Comparison of ENCODE assay signal across 8 mouse cellular contexts in the genomic region with DNA sequence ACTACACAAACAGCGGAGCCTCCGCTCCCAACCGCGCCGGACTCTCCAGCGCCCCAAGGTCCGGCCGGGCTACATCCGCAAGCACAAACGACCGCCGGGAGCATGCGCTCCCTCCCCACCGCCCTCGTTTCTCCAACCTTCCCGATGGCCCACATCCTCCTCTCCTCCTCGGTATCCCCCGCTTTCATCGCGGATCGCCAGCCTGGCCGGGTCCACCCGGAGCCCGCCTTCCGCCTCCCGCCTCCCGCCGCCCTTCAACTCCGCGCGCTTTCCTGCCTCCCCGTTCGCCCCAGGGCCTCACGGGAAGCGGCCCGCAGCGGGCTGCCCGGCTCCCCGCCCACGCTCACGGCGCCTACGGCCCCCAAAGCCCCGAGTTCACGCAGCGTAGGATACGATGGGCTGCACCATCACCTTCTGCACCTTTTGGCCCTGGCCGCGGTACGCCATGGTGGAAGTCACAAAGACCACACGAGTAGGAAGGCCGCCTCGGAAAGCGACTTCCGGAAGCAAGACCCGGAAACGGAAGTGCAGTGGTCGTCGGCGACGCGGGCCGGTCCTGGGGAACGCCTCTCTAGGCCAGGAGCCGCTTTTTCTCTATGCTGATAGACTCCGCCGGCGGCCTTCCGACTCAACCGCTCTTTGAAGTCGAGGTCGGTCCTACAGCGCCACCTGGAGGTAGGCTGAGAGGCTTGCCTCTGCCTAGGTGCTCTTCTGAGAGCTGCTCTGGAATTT. TPM values are rescaled to one million over a fixed set of nuclear protein-coding genes. Genes with fewer than 3 reads are reported as not detected.
DNase-seq lines count a peak whose midpoint lies in the region; ATAC-seq and TF ChIP-seq lines count a peak whose summit lies in the region.

A gene (minus strand): TSS at position 521 of the 732 bp plus-strand sequence.

- no peaks in the 10 kb centered on the region for H3K27me3 ChIP-seq in kidney, embryonic 14.5 days (ENCODE audit: control insufficient read depth, insufficient read depth, low read length)
- H3K27me3 ChIP-seq in limb, embryonic 15.5 days, result no peaks in the 10 kb centered on the region

- peak within 1 kb of the TSS; percentile 48 for H3K4me2 ChIP-seq in kidney, embryonic 14.5 days (replicated peaks; ENCODE audit: low read depth, low read length)
- peak within 1 kb of the TSS; percentile 57 for H3K4me2 ChIP-seq in limb, embryonic 15.5 days

- H3K36me3 ChIP-seq in kidney, embryonic 14.5 days (ENCODE audit: control insufficient read depth, insufficient read depth, low read length), result peaks cover 39% of the 10 kb centered on the region
- H3K36me3 ChIP-seq in limb, embryonic 15.5 days, result peaks cover 44% of the 10 kb centered on the region

- peak within 1 kb of the TSS; percentile 100 for H3K4me3 ChIP-seq in bone marrow macrophage, adult 2 months (ENCODE audit: insufficient read depth, low read length)
- H3K4me3 ChIP-seq in embryonic fibroblast, embryonic 13.5 days (ENCODE audit: insufficient read depth, low read length), result peak within 1 kb of the TSS; percentile 77
- H3K4me3 ChIP-seq in kidney, embryonic 14.5 days (ENCODE audit: low read length), result peak within 1 kb of the TSS; percentile 72
- H3K4me3 ChIP-seq in limb, embryonic 15.5 days, result peak within 1 kb of the TSS; percentile 92

- WGBS in kidney, embryonic 14.5 days, result under 1% methylated on average over 73 of the region's 73 CpGs
- under 1% methylated on average over 72 of the region's 73 CpGs for WGBS in limb, embryonic 15.5 days

- H3K27ac ChIP-seq in bone marrow macrophage, adult 2 months (ENCODE audit: insufficient read depth, low read depth, low read length), result peak within 1 kb of the TSS; percentile 87
- H3K27ac ChIP-seq in embryonic fibroblast, embryonic 13.5 days (ENCODE audit: insufficient read depth, low read length), result peak within 1 kb of the TSS; percentile 71
- peak within 1 kb of the TSS; percentile 77 for H3K27ac ChIP-seq in kidney, embryonic 14.5 days (ENCODE audit: low read depth, low read length)
- peak within 1 kb of the TSS; percentile 91 for H3K27ac ChIP-seq in limb, embryonic 15.5 days

- H3K4me1 ChIP-seq in bone marrow macrophage, adult 2 months (ENCODE audit: control insufficient read depth, insufficient read depth, low read length), result peaks cover 4% of the 10 kb centered on the region; the same call in 1 of the 2 replicates
- H3K4me1 ChIP-seq in embryonic fibroblast, embryonic 13.5 days (ENCODE audit: control insufficient read depth, insufficient read depth, low read length), result no peaks in the 10 kb centered on the region
- no peaks in the 10 kb centered on the region; the same call in 1 of the 2 replicates for H3K4me1 ChIP-seq in kidney, embryonic 14.5 days (ENCODE audit: control insufficient read depth, insufficient read depth, low read length)
- H3K4me1 ChIP-seq in limb, embryonic 15.5 days, result peaks cover 11% of the 10 kb centered on the region; the same call in 1 of the 2 replicates

- peak within 1 kb of the TSS; percentile 86 for H3K9ac ChIP-seq in kidney, embryonic 14.5 days (ENCODE audit: low read depth, low read length)
- H3K9ac ChIP-seq in limb, embryonic 15.5 days, result peak within 1 kb of the TSS; percentile 88

- TF ChIP-seq CTCF in bone marrow macrophage, adult 2 months (IDR thresholded peaks at IDR 0.05; ENCODE audit: low read depth, low read length), result peak; percentile 52
- TF ChIP-seq CTCF in embryonic fibroblast, embryonic 13.5 days (IDR thresholded peaks at IDR 0.05; ENCODE audit: borderline replicate concordance, insufficient read depth, low read length), result peak; percentile 91

- peak; percentile 97 for ATAC-seq in kidney, embryonic 14.5 days (ENCODE audit: low FRiP score, low TSS enrichment)
- peak; percentile 96 for ATAC-seq in limb, embryonic 15.5 days (ENCODE audit: insufficient number of reproducible peaks, low FRiP score, low TSS enrichment, low read depth)

- H3K9me3 ChIP-seq in kidney, embryonic 14.5 days (ENCODE audit: control insufficient read depth, low read length), result no peaks in the 10 kb centered on the region
- H3K9me3 ChIP-seq in limb, embryonic 15.5 days, result no peaks in the 10 kb centered on the region

- DNase-seq in A20 (ENCODE audit: low read depth, low spot score), result peak; percentile 98
- peak; percentile 90 to 94 for DNase-seq in heart, adult 9 months (ENCODE audit: low spot score in 2 of 2)
- DNase-seq in monocyte, adult 2 months (ENCODE audit: low read depth in 1 of 2, low spot score in 2 of 2), result peak; percentile 85 to 91
- peak; percentile 94 to 96 for DNase-seq in spleen, postnatal 36 days (ENCODE audit: low spot score in 2 of 2)

- TF ChIP-seq POLR2A in bone marrow macrophage, adult 2 months (IDR thresholded peaks at IDR 0.05; ENCODE audit: borderline replicate concordance, low read depth, low read length), result no peak
- TF ChIP-seq POLR2A in embryonic fibroblast, embryonic 13.5 days (IDR thresholded peaks at IDR 0.05; ENCODE audit: low read depth, low read length), result peak; percentile 77

RNA-seq across cellular contexts. Expression of the gene that starts here (rescaled TPM):
- 175 and 208 TPM in 2 replicates for polyA plus RNA-seq in bone marrow macrophage, adult 2 months (2012; ENCODE audit: insufficient read depth, insufficient read length, missing spikeins)
- polyA plus RNA-seq in embryonic fibroblast, embryonic 13.5 days (2011; ENCODE audit: insufficient read length, low read depth, missing spikeins), result 236 and 249 TPM in 2 replicates
- 818 and 1,095 TPM in 2 replicates for polyA plus RNA-seq in kidney, embryonic 14.5 days (2014; fragmentation: Nextera tagmentation; extraction: Ambion mirVana)
- polyA plus RNA-seq in limb, embryonic 15.5 days (2015; fragmentation: Nextera tagmentation; extraction: Ambion mirVana), result 409 and 527 TPM in 2 replicates

Comparison
In these comparisons a context has a peak if more than half of its experiments do, and no peak if none do; other contexts are left out.
1. Peak in every context shown above with its lines: DNase-seq, ATAC-seq, H3K4me3 ChIP-seq and H3K27ac ChIP-seq.